Mouse (Mus musculus) brown adipose tissue, adult 24 weeks (tissue): ENCODE results near the gene Metap1d. TPM values are rescaled to one million over a fixed set of nuclear protein-coding genes. Genes with fewer than 3 reads are reported as not detected.
A peak's percentile ranks its signal among the peaks of the same experiment; 100 is the strongest.

Experiments used
- H3K27ac ChIP-seq: fragments of 200-500 bp; replicated peaks from 2 replicates; pipeline ENCODE4 v1.5.1; 2012; ENCODE audit warnings: low read depth, mild to moderate bottlenecking, low read length
- H3K4me1 ChIP-seq: fragments of 200-500 bp; 2 replicates; pipeline ENCODE4 v1.6.1; 2012; ENCODE audit warnings: low read length, mixed read lengths; ENCODE audit not compliant: control insufficient read depth, insufficient read depth, insufficient read length
- H3K4me3 ChIP-seq: fragments of 200-500 bp; 2 replicates; pipeline ENCODE4 v1.5.1; 2012; ENCODE audit warnings: low read depth, mild to moderate bottlenecking, low read length, moderate library complexity; ENCODE audit not compliant: insufficient read depth
- polyA plus RNA-seq: library from polyadenylated mRNA; stranded (reverse); fragments of >200 nt; gene quantifications from 2 replicates; pipeline ENCODE4 v1.2.4, GENCODE M21; 2012; ENCODE audit not compliant: missing spikeins, insufficient read depth, insufficient read length

Metap1d gene
- polyA plus RNA-seq, 1 experiment = 44.0 TPM

- H3K4me1 ChIP-seq = peaks cover 9% of the 10 kb centered on the region; the same call in 1 of the 2 replicates
- no peak overlapping the region for H3K27ac ChIP-seq
- no peak overlapping the region for H3K4me3 ChIP-seq
Observed at GRCm38 (mm10) chr2:71527323-71528013, 74.4 kb downstream of the Metap1d start.

GRCm38 (mm10) chr2:71528014-71528713 is 75.1 kb downstream of the Metap1d start, which contains the start of gene Dlx1:
TSS of gene Dlx1 (plus strand) at chr2:71528113.
- H3K27ac ChIP-seq = no peak within 1 kb of the TSS
- H3K4me3 ChIP-seq = peak within 1 kb of the TSS; percentile 45
- H3K4me1 ChIP-seq = peaks cover 9% of the 10 kb centered on the region; the same call in 1 of the 2 replicates

- H3K27ac ChIP-seq = no peak overlapping the region
- peaks cover 9% of the 10 kb centered on the region; the same call in 1 of the 2 replicates for H3K4me1 ChIP-seq
- H3K4me3 ChIP-seq = peak overlapping the region; percentile 45
Observed at GRCm38 (mm10) chr2:71528714-71529510, 75.8 kb downstream of the Metap1d start.

- Histone ChIP-seq H3K27ac (no peak overlapping the region), H3K4me1 (peaks cover 9% of the 10 kb centered on the region; the same call in 1 of the 2 replicates), H3K4me3 (peak overlapping the region; percentile 45)
Observed at GRCm38 (mm10) chr2:71529511-71530351, 76.7 kb downstream of the Metap1d start.

- Histone ChIP-seq H3K4me1 (peaks cover 9% of the 10 kb centered on the region; the same call in 1 of the 2 replicates), H3K27ac (no peak overlapping the region), H3K4me3 (peak overlapping the region; percentile 16; the same call in 1 of the 2 replicates)
Observed at GRCm38 (mm10) chr2:71530391-71531123, 77.5 kb downstream of the Metap1d start.

GRCm38 (mm10) chr2:71531124-71531590 is 78.1 kb downstream of the Metap1d start:
- H3K4me1 ChIP-seq = peaks cover 9% of the 10 kb centered on the region; the same call in 1 of the 2 replicates
- no peak overlapping the region for H3K4me3 ChIP-seq
- no peak overlapping the region for H3K27ac ChIP-seq

- Histone ChIP-seq H3K27ac (no peak overlapping the region), H3K4me1 (peaks cover 9% of the 10 kb centered on the region; the same call in 1 of the 2 replicates), H3K4me3 (no peak overlapping the region)
Observed at GRCm38 (mm10) chr2:71531990-71532970, 79.2 kb downstream of the Metap1d start.

GRCm38 (mm10) chr2:71533094-71533493 is 80.0 kb downstream of the Metap1d start:
- peaks cover 9% of the 10 kb centered on the region; the same call in 1 of the 2 replicates for H3K4me1 ChIP-seq
- H3K4me3 ChIP-seq = no peak overlapping the region
- H3K27ac ChIP-seq = no peak overlapping the region

GRCm38 (mm10) chr2:71534242-71535052 is 81.4 kb downstream of the Metap1d start:
- Histone ChIP-seq H3K4me3 (no peak overlapping the region), H3K4me1 (peaks cover 9% of the 10 kb centered on the region; the same call in 1 of the 2 replicates), H3K27ac (no peak overlapping the region)

GRCm38 (mm10) chr2:71540611-71541417 is 87.7 kb downstream of the Metap1d start:
- Histone ChIP-seq H3K27ac (no peak overlapping the region), H3K4me3 (0 out of 2 replicates have a peak overlapping the region, but pooled peaks have one; percentile 1), H3K4me1 (peaks cover 3% of the 10 kb centered on the region; the same call in 1 of the 2 replicates)

- Histone ChIP-seq H3K4me3 (no peak overlapping the region), H3K27ac (no peak overlapping the region), H3K4me1 (peaks cover 3% of the 10 kb centered on the region; the same call in 1 of the 2 replicates)
Observed at GRCm38 (mm10) chr2:71541418-71542226, 88.5 kb downstream of the Metap1d start.
